Mouse (Mus musculus) kidney, postnatal 0 days (tissue): Measurements from ENCODE around the gene Ppp1r9a. TPM values are rescaled to one million over a fixed set of nuclear protein-coding genes. Genes with fewer than 3 reads are reported as not detected.

Experiments used
- ATAC-seq: fragments of 200-750 bp; cut with Nextera tagmentation; replicated peaks from 2 replicates; pipeline ENCODE4 v1.8.0; 2017; ENCODE audit warnings: low read depth, moderate number of reproducible peaks, moderate TSS enrichment, moderate library complexity; ENCODE audit not compliant: low FRiP score
- DNase-seq: peaks from one replicate; pipeline ENCODE4 v3.0.0-alpha.2; 2016; ENCODE audit warnings: low spot score
- H3K27ac ChIP-seq: fragments of 300-500 bp; sonication (generic); 2 replicates; pipeline ENCODE4 v1.5.1; 2014; ENCODE audit warnings: mild to moderate bottlenecking
- H3K27me3 ChIP-seq: fragments of 300-500 bp; sonication (generic); 2 replicates; pipeline ENCODE4 v1.6.1; 2014; ENCODE audit warnings: low read length, mixed read lengths; ENCODE audit not compliant: insufficient read depth
- H3K36me3 ChIP-seq: fragments of 300-500 bp; sonication (generic); 2 replicates; pipeline ENCODE4 v1.6.1; 2014; ENCODE audit warnings: low read length, mixed read lengths; ENCODE audit not compliant: insufficient read depth
- H3K4me1 ChIP-seq: fragments of 300-500 bp; sonication (generic); replicated peaks from 2 replicates; pipeline ENCODE4 v1.6.1; 2014; ENCODE audit warnings: antibody characterized with exemption, low read length, mixed read lengths; ENCODE audit not compliant: insufficient read depth
- H3K4me2 ChIP-seq: fragments of 300-500 bp; sonication (generic); 2 replicates; pipeline ENCODE4 v1.6.1; 2014; ENCODE audit warnings: mild to moderate bottlenecking, low read length, moderate library complexity, mixed read lengths
- H3K4me3 ChIP-seq: fragments of 300-500 bp; sonication (generic); replicated peaks from 2 replicates; pipeline ENCODE4 v1.5.1; 2014; ENCODE audit warnings: low read depth, low read length
- H3K9ac ChIP-seq: fragments of 300-500 bp; sonication (generic); 2 replicates; pipeline ENCODE4 v1.6.1; 2014; ENCODE audit warnings: low read depth, low read length
- H3K9me3 ChIP-seq: fragments of 300-500 bp; sonication (generic); replicated peaks from 2 replicates; pipeline ENCODE4 v1.6.1; 2016; ENCODE audit warnings: low read length, inconsistent platforms, mixed read lengths
- CTCF ChIP-seq: IDR thresholded peaks from 2 replicates; pipeline ENCODE4 v1.5.1; 2016; ENCODE audit warnings: antibody characterized with exemption, low read depth, mild to moderate bottlenecking, moderate library complexity
- WGBS: fragments of 180-500 bp; shearing (Covaris S2); extraction: QIAGEN DNeasy Blood & Tissue Kit; methylation state at CpG from one replicate; pipeline ENCODE4 v1.1.7; 2014; 5-methylcytosine and 5-hydroxymethylcytosine counted together
- polyA plus RNA-seq: library from polyadenylated mRNA; unstranded; fragments of >200 nt; fragmentation: Nextera tagmentation; extraction: Ambion mirVana; gene quantifications from 2 replicates; pipeline ENCODE4 v1.2.1, GENCODE M21; 2015

Gene Ppp1r9a
- polyA plus RNA-seq, 1 experiment from 2014 or later = 8.2 TPM

DNA sequence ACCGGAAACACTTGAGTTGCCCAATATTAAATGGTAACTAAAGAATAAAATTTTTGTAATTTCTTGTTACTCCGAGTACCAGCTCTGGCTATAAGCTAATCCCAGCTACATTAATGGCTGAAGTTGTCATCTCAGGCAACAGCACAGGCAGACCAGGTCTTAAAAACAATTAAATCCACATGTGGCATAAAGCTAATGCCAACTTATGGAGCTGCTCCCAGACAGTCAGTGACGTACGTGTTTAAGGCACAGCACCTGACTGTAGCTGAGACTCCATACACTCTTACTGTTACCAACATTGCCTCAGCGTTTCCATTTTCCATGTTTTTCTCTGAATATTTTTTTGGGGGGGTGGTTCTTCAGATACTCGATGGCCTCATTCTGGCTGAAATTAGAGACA lies 276.5 kb downstream of the Ppp1r9a start:
- 87% methylated on average over 6 of the region's 6 CpGs for WGBS
- no peaks in the 10 kb centered on the region for H3K36me3 ChIP-seq
- TF ChIP-seq CTCF = no peak
- no peak for DNase-seq
- H3K9ac ChIP-seq = no peak overlapping the region
- no peak overlapping the region for H3K27ac ChIP-seq
- H3K4me1 ChIP-seq = no peaks in the 10 kb centered on the region
- no peaks in the 10 kb centered on the region for H3K9me3 ChIP-seq
- no peak for ATAC-seq
- H3K27me3 ChIP-seq = no peaks in the 10 kb centered on the region
- H3K4me3 ChIP-seq = no peak overlapping the region
- H3K4me2 ChIP-seq = no peak overlapping the region

DNA sequence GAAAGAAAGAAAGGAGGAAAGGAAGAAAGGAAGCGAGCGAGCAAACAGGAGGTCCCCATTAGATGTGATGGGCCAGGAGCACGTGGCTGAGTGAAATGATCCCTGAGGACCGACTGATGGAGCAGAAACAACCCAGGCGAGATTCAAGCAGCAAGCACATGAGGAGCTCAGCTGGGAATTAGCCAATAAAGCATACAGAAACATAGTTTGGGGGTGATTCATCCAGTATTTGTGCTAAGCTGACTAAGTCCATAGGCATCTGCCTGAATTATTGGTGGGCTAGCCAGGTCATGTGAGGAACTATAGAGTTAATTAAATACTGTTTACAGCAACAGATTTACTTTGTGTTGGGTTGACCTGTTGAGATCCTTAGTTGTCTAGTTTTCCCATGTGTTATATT lies 277.9 kb downstream of the Ppp1r9a start:
- H3K4me2 ChIP-seq = no peak overlapping the region
- no peak overlapping the region for H3K9ac ChIP-seq
- DNase-seq (no peak), ATAC-seq (no peak)
- H3K27ac ChIP-seq = no peak overlapping the region
- H3K4me3 ChIP-seq = no peak overlapping the region
- H3K27me3 ChIP-seq = no peaks in the 10 kb centered on the region
- no peaks in the 10 kb centered on the region for H3K4me1 ChIP-seq
- H3K36me3 ChIP-seq = no peaks in the 10 kb centered on the region
- WGBS = 64% methylated on average over 5 of the region's 5 CpGs
- H3K9me3 ChIP-seq = no peaks in the 10 kb centered on the region
- no peak for TF ChIP-seq CTCF

DNA sequence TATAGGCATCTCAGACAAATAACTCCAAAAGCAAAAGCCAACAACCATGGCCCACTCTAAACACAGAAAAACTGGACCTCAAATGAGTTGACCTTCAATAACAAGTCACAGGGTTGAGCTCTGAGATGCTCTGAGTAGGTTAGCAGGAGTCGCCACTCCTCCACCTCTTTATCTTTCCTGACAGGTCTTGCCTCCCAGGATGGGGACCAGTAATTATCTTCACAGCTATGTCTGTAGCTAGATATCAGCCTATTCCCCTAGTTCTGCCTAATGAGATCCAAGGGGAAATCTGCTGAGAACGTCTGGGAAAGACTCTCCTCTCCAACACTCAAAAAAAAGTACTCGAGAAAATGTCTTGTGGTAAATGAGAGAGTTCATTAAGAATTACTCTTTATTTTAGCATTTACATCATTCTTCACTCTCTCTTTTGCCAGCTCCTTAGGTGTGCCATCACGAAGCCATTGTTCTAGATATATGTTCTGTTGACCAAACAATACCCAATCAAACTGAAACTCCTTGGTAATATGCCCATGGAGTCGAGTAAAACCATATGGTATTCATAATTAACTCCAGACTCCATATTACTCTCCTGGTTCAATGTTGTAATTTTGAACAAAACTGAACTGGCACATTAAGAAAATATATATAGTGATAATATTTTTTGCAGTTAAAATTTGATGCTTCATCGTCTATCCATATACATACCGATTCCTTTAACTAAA lies 283.7 kb downstream of the Ppp1r9a start:
- Histone ChIP-seq H3K4me1 (no peaks in the 10 kb centered on the region), H3K36me3 (no peaks in the 10 kb centered on the region), H3K9ac (no peak overlapping the region), H3K9me3 (no peaks in the 10 kb centered on the region), H3K4me2 (no peak overlapping the region), H3K27ac (no peak overlapping the region), H3K4me3 (no peak overlapping the region), H3K27me3 (no peaks in the 10 kb centered on the region)
- no peak for DNase-seq
- TF ChIP-seq CTCF = no peak
- WGBS = 82% methylated on average over 7 of the region's 7 CpGs
- ATAC-seq = no peak

DNA sequence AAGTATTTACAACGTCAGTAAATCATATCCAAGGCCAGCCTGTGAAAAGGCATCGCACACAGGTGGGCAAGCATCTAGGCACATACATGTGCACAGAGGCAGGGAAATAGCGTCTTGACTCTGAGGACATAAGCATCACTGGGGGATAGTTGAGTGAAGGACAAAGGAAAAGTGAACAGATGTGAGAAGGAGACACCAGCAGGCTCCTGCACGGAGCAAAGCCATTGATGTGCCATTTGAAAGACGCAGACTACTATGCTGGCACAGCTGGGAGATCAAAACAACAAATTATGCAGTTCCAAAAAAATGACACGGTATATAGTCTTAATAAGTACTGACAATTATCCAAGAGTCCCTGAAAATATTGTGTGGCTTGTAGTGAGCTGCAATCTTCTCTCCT lies 284.9 kb downstream of the Ppp1r9a start:
- no peak overlapping the region for H3K4me3 ChIP-seq
- no peak overlapping the region for H3K27ac ChIP-seq
- H3K36me3 ChIP-seq = no peaks in the 10 kb centered on the region
- H3K9me3 ChIP-seq = no peaks in the 10 kb centered on the region
- no peaks in the 10 kb centered on the region for H3K4me1 ChIP-seq
- ATAC-seq (no peak), DNase-seq (no peak)
- TF ChIP-seq CTCF = no peak
- no peak overlapping the region for H3K9ac ChIP-seq
- H3K4me2 ChIP-seq = no peak overlapping the region
- H3K27me3 ChIP-seq = no peaks in the 10 kb centered on the region
- 79% methylated on average over 6 of the region's 6 CpGs for WGBS

DNA sequence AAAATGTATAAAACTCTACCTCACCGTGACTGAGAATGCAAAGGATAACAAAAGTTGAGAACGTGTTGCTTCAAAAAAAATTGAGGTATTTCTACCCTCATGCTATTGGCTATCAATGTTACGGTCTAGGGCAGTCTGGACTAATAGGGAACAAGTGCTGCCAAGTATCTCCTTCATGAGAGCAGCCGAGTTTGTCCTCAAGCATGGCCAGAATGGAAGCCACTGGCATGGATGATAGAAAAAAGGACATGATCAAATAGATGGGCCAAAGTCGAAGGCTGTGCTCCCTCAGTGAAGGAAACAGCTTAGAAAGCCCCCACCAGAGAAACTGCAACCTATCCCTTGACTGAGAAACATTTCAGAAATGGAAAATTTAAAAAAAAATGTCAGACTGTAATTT lies 285.3 kb downstream of the Ppp1r9a start:
- Histone ChIP-seq H3K27me3 (no peaks in the 10 kb centered on the region), H3K9ac (no peak overlapping the region), H3K9me3 (no peaks in the 10 kb centered on the region), H3K4me2 (no peak overlapping the region), H3K4me3 (no peak overlapping the region), H3K4me1 (no peaks in the 10 kb centered on the region), H3K27ac (no peak overlapping the region), H3K36me3 (no peaks in the 10 kb centered on the region)
- WGBS = 77% methylated on average over 5 of the region's 5 CpGs
- no peak for ATAC-seq
- no peak for DNase-seq
- TF ChIP-seq CTCF = no peak

DNA sequence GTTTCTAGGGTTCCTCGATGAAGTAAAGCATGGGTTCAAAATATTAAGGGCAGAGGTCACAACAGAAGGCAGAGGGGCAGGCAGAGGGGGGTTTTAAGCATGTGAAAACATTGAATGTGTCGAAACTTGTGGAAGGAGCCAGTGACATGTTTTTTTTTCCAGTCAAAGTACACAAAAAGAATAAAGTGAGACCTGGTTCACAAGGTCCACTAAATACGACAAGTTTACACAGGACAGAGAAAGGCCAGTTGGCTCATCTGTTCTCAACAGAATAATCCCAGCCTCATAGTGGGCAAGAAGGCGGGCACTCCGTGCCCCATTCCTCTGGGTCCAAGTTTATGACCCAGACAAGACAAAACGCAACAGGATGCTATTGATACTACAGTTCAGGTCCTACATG lies 286.2 kb downstream of the Ppp1r9a start:
- ATAC-seq (no peak), DNase-seq (no peak)
- Histone ChIP-seq H3K4me3 (no peak overlapping the region), H3K27me3 (no peaks in the 10 kb centered on the region), H3K4me2 (no peak overlapping the region), H3K9me3 (no peaks in the 10 kb centered on the region), H3K36me3 (no peaks in the 10 kb centered on the region), H3K4me1 (no peaks in the 10 kb centered on the region), H3K9ac (no peak overlapping the region), H3K27ac (no peak overlapping the region)
- 31% methylated on average over 6 of the region's 6 CpGs for WGBS
- no peak for TF ChIP-seq CTCF

DNA sequence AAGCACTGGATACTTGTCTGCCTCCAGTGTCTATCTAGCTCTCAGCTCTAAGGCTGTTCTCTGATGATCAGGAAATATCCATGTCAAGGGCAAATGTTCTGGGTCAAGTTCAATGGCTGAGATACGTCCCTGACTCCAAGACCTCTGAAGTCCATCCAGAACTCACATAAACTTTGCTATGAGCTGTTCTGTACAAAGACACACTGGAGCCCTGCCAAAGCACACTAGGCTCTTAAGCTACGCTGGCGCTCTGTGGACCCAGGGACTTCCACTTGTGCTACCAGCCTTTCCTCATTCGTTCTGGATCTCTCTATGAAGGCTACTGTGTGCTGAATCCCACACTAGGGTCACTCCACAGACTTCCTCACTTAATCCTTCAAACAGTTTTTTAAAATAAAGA lies 286.8 kb downstream of the Ppp1r9a start:
- H3K36me3 ChIP-seq = no peaks in the 10 kb centered on the region
- no peak for TF ChIP-seq CTCF
- H3K9me3 ChIP-seq = no peaks in the 10 kb centered on the region
- no peaks in the 10 kb centered on the region for H3K4me1 ChIP-seq
- no peak overlapping the region for H3K9ac ChIP-seq
- no peak overlapping the region for H3K4me3 ChIP-seq
- ATAC-seq (no peak), DNase-seq (peak; percentile 60)
- H3K27me3 ChIP-seq = no peaks in the 10 kb centered on the region
- 49% methylated on average over 4 of the region's 4 CpGs for WGBS
- H3K27ac ChIP-seq = no peak overlapping the region
- no peak overlapping the region for H3K4me2 ChIP-seq
